Mouse (Mus musculus) olfactory bulb, adult 2 months (tissue): Measurements from ENCODE around the gene Gm21060.
"Not testable (repeated sequence)": the region's sequence is repeated elsewhere in the genome, so short reads cannot be mapped to it uniquely, and the experiment has no call there.

Experiments
- CTCF ChIP-seq: fragments of 200-500 bp; IDR thresholded peaks from 2 replicates; pipeline ENCODE4 v1.5.1; 2012; ENCODE audit warnings: low read depth, mild to moderate bottlenecking, low read length, moderate library complexity; ENCODE audit not compliant: insufficient read depth
- POLR2A ChIP-seq: fragments of 200-500 bp; IDR thresholded peaks from 2 replicates; pipeline ENCODE4 v1.6.1; 2012; ENCODE audit warnings: mild to moderate bottlenecking, low read depth, low read length, moderate library complexity; ENCODE audit not compliant: insufficient read depth

- TF ChIP-seq CTCF, POLR2A: not testable (repeated sequence)
These were observed 27.7 kb downstream of the Gm21060 start for GRCm38 (mm10) chr19:61269141-61269540.
